Mouse (Mus musculus) liver, embryonic 15.5 days (tissue): ENCODE results near the gene Amh. TPM values are rescaled to one million over a fixed set of nuclear protein-coding genes. Genes with fewer than 3 reads are reported as not detected.

Experiments used
- ATAC-seq: fragments of 200-750 bp; cut with Nextera tagmentation; 2 replicates; pipeline ENCODE4 v1.8.0; 2017; ENCODE audit warnings: moderate number of reproducible peaks, mild to moderate bottlenecking, moderate library complexity; ENCODE audit not compliant: insufficient read depth
- H3K27ac ChIP-seq: fragments of 300-500 bp; sonication (generic); replicated peaks from 2 replicates; pipeline ENCODE4 v1.5.1; 2015; ENCODE audit warnings: mild to moderate bottlenecking, inconsistent platforms
- H3K27me3 ChIP-seq: fragments of 300-500 bp; sonication (generic); 2 replicates; pipeline ENCODE4 v1.6.1; 2015; ENCODE audit warnings: mild to moderate bottlenecking, inconsistent platforms
- H3K36me3 ChIP-seq: fragments of 300-500 bp; sonication (generic); replicated peaks from 2 replicates; pipeline ENCODE4 v1.6.1; 2015; ENCODE audit warnings: moderate library complexity, mild to moderate bottlenecking, inconsistent platforms
- H3K4me1 ChIP-seq: fragments of 300-500 bp; sonication (generic); replicated peaks from 2 replicates; pipeline ENCODE4 v1.6.1; 2015; ENCODE audit warnings: inconsistent platforms
- H3K4me2 ChIP-seq: fragments of 300-500 bp; sonication (generic); 2 replicates; pipeline ENCODE4 v1.6.1; 2015; ENCODE audit warnings: moderate library complexity, mild to moderate bottlenecking, inconsistent platforms
- H3K4me3 ChIP-seq: fragments of 300-500 bp; sonication (generic); replicated peaks from 2 replicates; pipeline ENCODE4 v1.5.1; 2015; ENCODE audit warnings: mild to moderate bottlenecking, inconsistent platforms
- H3K9ac ChIP-seq: fragments of 300-500 bp; sonication (generic); 2 replicates; pipeline ENCODE4 v1.6.1; 2015; ENCODE audit warnings: moderate library complexity, mild to moderate bottlenecking, inconsistent platforms
- H3K9me3 ChIP-seq: fragments of 300-500 bp; sonication (generic); replicated peaks from 2 replicates; pipeline ENCODE4 v1.6.1; 2016; ENCODE audit warnings: inconsistent platforms
- WGBS: fragments of 180-500 bp; shearing (Covaris S2); methylation state at CpG from one replicate; pipeline ENCODE4 v1.1.7; 2015; ENCODE audit warnings: mixed read lengths; ENCODE audit not compliant: insufficient replicate concordance; 5-methylcytosine and 5-hydroxymethylcytosine counted together
- polyA plus RNA-seq: library from polyadenylated mRNA; unstranded; fragments of >200 nt; fragmentation: Nextera tagmentation; extraction: Ambion mirVana; gene quantifications from 2 replicates; pipeline ENCODE4 v1.2.1, GENCODE M21; 2015

The Amh gene
- polyA plus RNA-seq, 1 experiment from 2014 or later, result 0.10 TPM

- WGBS, result 12% methylated on average over 32 of the region's 32 CpGs
- Histone ChIP-seq H3K4me3 (peak overlapping the region; percentile 32), H3K27ac (no peak overlapping the region), H3K27me3 (peaks cover 90% of the 10 kb centered on the region), H3K9ac (no peak overlapping the region), H3K36me3 (no peaks in the 10 kb centered on the region), H3K4me2 (peak overlapping the region; percentile 46), H3K9me3 (no peaks in the 10 kb centered on the region), H3K4me1 (peaks cover 9% of the 10 kb centered on the region)
- ATAC-seq, result no peak
Measured at GRCm38 (mm10) chr10:80843087-80843930, 38.3 kb downstream of the Amh start.

DNA sequence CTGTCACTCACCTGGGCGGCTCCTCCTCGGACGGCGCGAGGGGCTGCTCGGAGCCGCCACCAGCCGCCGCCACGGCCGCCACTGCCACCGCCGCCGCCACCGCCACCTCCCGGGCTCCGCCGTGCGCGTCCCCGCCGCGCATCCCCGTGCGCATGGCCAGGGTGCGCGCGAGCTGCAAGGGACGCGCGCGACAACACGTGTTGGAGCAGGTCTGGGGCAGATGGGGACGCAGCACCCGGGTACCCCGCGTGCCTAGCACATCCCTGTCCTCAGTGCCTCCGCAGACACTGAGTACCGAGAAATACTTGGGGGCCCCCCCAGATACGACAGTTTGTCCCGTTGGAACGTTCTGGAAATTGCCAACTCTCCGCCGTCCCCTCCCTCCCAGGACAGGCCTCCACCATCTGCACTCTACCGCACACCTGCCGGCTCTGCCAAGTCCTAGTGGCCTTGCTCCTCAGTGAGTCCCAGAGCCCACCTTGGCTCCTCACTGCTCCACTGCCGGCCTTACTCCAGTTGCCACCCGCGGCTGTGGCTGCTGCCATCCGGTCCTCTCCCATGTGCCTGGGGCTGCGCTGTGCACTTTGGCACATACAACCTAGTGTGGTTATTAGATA lies 39.0 kb downstream of the Amh start, which contains the start of gene Lingo3:
TSS of gene Lingo3 (minus strand) at position 109 of the 617 bp plus-strand sequence.
- no peaks in the 10 kb centered on the region for H3K9me3 ChIP-seq
- no peak within 1 kb of the TSS for H3K27ac ChIP-seq
- peak within 1 kb of the TSS; percentile 46 for H3K4me2 ChIP-seq
- no peak within 1 kb of the TSS for H3K9ac ChIP-seq
- H3K4me3 ChIP-seq, result peak within 1 kb of the TSS; percentile 32
- H3K36me3 ChIP-seq, result no peaks in the 10 kb centered on the region
- H3K27me3 ChIP-seq, result peaks cover 83% of the 10 kb centered on the region
- 6% methylated on average over 51 of the region's 51 CpGs for WGBS
- no peak for ATAC-seq
- peaks cover 16% of the 10 kb centered on the region for H3K4me1 ChIP-seq

DNA sequence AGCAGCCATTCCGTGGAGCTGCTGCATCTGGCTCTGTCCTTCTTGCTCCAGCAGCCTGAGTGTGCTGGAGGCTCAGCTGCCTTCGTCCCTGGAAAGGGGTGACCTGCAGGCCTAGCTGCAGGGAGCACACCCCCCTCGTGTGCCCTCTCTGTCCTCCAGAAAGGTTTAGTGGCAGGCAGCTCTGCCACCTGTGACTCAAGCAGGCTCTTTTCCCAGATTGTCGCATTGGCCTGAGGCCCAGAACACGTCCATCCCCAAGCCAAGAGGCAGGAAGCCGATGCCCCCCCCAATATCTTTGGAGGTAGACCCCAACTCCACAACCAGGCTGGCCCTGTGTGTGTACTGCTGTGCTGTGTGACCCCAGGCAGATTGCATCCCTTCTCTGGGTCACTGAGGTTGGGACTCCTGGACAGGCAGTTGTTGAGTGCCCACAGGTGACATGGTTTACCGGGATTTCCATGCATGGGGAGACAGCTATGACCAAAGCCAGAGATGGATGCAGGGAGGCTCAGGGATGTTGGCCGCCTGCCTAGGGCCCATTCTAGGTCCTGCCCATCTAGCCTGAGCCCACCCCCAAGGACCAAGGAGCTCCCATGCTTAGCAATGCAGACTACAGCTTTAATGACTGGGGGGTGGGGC lies 40.1 kb downstream of the Amh start:
- Histone ChIP-seq H3K4me2 (no peak overlapping the region), H3K36me3 (no peaks in the 10 kb centered on the region), H3K27me3 (peaks cover 72% of the 10 kb centered on the region), H3K27ac (no peak overlapping the region), H3K9me3 (no peaks in the 10 kb centered on the region), H3K4me3 (no peak overlapping the region), H3K4me1 (peaks cover 23% of the 10 kb centered on the region), H3K9ac (no peak overlapping the region)
- ATAC-seq, result no peak
- WGBS, result 58% methylated on average over 8 of the region's 8 CpGs

DNA sequence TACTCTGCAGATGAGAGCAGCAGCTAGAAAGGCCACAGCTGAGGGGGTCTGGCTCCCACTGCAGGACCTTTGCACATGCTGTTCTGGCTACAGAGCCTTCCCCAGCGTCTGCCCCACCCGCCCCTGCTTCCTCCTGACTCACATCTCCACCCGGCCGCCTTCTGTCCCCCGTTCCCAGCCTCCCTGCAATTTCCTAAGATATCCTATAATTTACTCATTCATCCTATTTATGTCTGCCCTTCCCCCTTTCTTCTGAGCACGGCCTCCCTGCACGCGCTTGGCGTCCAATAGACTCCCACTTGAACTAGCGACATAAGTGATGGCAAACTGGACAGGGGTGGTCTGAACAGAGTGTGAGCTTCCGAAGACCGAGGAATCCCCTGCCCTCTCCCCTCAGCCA lies 40.7 kb downstream of the Amh start:
- Histone ChIP-seq H3K27me3 (peaks cover 66% of the 10 kb centered on the region), H3K4me3 (no peak overlapping the region), H3K9me3 (no peaks in the 10 kb centered on the region), H3K4me1 (peaks cover 26% of the 10 kb centered on the region), H3K27ac (no peak overlapping the region), H3K9ac (no peak overlapping the region), H3K36me3 (no peaks in the 10 kb centered on the region), H3K4me2 (no peak overlapping the region)
- 65% methylated on average over 12 of the region's 12 CpGs for WGBS
- ATAC-seq, result no peak

DNA sequence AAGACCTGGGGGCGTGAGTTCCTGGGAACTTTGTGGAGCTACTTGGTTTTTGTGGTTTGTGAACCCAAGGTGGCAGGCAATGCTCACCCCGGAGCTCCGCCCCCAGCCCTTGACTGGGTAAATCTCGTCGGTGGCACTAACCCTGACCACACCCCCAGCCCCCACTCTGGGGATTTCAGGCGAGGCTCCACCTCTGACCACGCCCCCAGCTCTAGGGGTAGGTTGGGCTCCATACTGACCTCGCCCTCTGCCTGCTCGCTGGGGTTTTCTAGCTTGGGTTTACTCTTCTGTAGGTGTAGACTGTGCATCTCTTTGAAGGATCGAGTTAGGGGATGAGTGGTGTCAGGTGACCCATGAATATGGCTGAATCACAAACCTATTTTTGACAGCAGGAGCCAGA lies 43.5 kb downstream of the Amh start:
- Histone ChIP-seq H3K27me3 (peaks cover 38% of the 10 kb centered on the region), H3K9ac (no peak overlapping the region), H3K4me1 (peaks cover 43% of the 10 kb centered on the region), H3K9me3 (no peaks in the 10 kb centered on the region), H3K4me3 (no peak overlapping the region), H3K36me3 (peaks cover 26% of the 10 kb centered on the region), H3K27ac (peak overlapping the region; percentile 54; the same call in 1 of the 2 replicates), H3K4me2 (peak overlapping the region; percentile 4; the same call in 1 of the 2 replicates)
- ATAC-seq, result peak; percentile 65
- WGBS, result 3% methylated on average over 10 of the region's 10 CpGs

- under 1% methylated on average over 81 of the region's 81 CpGs for WGBS
- H3K4me3 ChIP-seq, result peak within 1 kb of the TSS; percentile 96
- peak within 1 kb of the TSS; percentile 93 for H3K4me2 ChIP-seq
- peaks cover 29% of the 10 kb centered on the region for H3K36me3 ChIP-seq
- ATAC-seq, result peak; percentile 11
- peak within 1 kb of the TSS; percentile 99 for H3K27ac ChIP-seq
- H3K9me3 ChIP-seq, result no peaks in the 10 kb centered on the region
- H3K4me1 ChIP-seq, result peaks cover 80% of the 10 kb centered on the region
- peak within 1 kb of the TSS; percentile 95 for H3K9ac ChIP-seq
- no peaks in the 10 kb centered on the region for H3K27me3 ChIP-seq
Measured at GRCm38 (mm10) chr10:80854913-80855748, 50.1 kb downstream of the Amh start, which contains the start of the genes Lsm7 and Sppl2b. Gene Lsm7, minus strand, starts transcription at chr10:80855209. Gene Sppl2b, plus strand, starts transcription at chr10:80855275.

DNA sequence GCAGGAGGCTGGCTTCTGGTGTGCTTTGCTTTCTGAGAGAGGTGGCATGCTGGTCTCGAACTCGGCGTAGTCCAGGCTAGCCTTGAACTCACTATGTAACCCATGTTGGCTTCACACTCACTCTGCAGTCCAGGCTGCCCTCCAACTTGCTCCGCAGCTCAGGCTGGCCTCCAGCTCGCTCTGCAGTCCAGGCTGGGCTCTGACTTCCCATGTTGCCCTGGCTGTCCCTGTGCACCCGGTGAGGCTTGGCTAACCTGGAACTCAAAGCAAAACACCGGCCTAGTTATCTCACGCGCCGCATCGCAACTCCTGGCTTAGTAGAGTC lies 50.7 kb downstream of the Amh start:
- Histone ChIP-seq H3K4me1 (peaks cover 82% of the 10 kb centered on the region), H3K27me3 (no peaks in the 10 kb centered on the region), H3K4me3 (peak overlapping the region; percentile 96), H3K4me2 (peak overlapping the region; percentile 93), H3K27ac (peak overlapping the region; percentile 99), H3K36me3 (peaks cover 33% of the 10 kb centered on the region), H3K9ac (peak overlapping the region; percentile 95), H3K9me3 (no peaks in the 10 kb centered on the region)
- WGBS, result 7% methylated on average over 11 of the region's 11 CpGs
- ATAC-seq, result no peak

- ATAC-seq, result no peak
- Histone ChIP-seq H3K27ac (peak overlapping the region; percentile 99), H3K9me3 (no peaks in the 10 kb centered on the region)
Measured at GRCm38 (mm10) chr10:80856267-80856666, 51.2 kb downstream of the Amh start.

GRCm38 (mm10) chr10:80856908-80857307 lies 51.9 kb downstream of the Amh start:
- Histone ChIP-seq H3K9ac (peak overlapping the region; percentile 95), H3K4me2 (peak overlapping the region; percentile 93), H3K4me3 (peak overlapping the region; percentile 96), H3K27me3 (no peaks in the 10 kb centered on the region), H3K9me3 (no peaks in the 10 kb centered on the region), H3K36me3 (peaks cover 33% of the 10 kb centered on the region), H3K27ac (peak overlapping the region; percentile 99), H3K4me1 (peaks cover 91% of the 10 kb centered on the region)
- peak; percentile 32 for ATAC-seq
- 31% methylated on average over 5 of the region's 5 CpGs for WGBS

More at GRCm38 (mm10) chr10:80856267-80856666, 51.2 kb downstream of the Amh start:
- Histone ChIP-seq H3K36me3 (peaks cover 33% of the 10 kb centered on the region), H3K4me1 (peaks cover 84% of the 10 kb centered on the region), H3K4me3 (peak overlapping the region; percentile 96), H3K27me3 (no peaks in the 10 kb centered on the region), H3K4me2 (peak overlapping the region; percentile 93), H3K9ac (peak overlapping the region; percentile 95)
- 30% methylated on average over 3 of the region's 3 CpGs for WGBS
